Mouse (Mus musculus): Measurements from ENCODE around the gene Pik3c2b.

Pik3c2b gene

GRCm38 (mm10) chr1:133131561-133131905 is 86.1 kb downstream of the Pik3c2b start:
- in situ Hi-C loops (cut with MboI, MseI): loop anchor here (5.0 kb wide), 1 partner anchor 89 kb away; no protein-coding TSS in a partner anchor

DNA sequence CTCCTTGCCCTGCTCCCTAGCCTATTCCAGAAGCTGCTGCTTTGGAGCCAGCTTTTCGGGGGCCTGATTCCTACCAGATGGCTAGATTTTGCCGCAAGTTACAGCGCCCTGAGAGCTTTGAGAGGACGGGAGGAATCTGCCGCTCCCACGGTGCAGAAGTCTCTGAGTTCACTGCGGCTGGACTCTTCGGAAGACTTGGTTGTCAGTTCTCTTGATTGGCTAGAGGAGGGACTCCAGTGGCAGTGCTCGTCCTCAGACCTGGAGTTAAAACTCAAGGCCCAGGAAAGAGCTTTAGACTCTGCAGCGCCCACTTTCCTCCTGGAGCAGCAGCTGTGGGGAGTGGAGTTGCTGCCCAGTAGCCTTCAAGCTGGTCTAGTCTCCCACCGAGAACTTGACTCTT is 86.5 kb downstream of the Pik3c2b start:
- in situ Hi-C loops (cut with MboI, MseI): loop anchor here (5.0 kb wide), 1 partner anchor 90 kb away; no protein-coding TSS in a partner anchor

GRCm38 (mm10) chr1:133132388-133133326 is 87.2 kb downstream of the Pik3c2b start:
- in situ Hi-C loops (cut with MboI, MseI): loop anchor here (5.0 kb wide), 1 partner anchor 90 kb away; no protein-coding TSS in a partner anchor

DNA sequence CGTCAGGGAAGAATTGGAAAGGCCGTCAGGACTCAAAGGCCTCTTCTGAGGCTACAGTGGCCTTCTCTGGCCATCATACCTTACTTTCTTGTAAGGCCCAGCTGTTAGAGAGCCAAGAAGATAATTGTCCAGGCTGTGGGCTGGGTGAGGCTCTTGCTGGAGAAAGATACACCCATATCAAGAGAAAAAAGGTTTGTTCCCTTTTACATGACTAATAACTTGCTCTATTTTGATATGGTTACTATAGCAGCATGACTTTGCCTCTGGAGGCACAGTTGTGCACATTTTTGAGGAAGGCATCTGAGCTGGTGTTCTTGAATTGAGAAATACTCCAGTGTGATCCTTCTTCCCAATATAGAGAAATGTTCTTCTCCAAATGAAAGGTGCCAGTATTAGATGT is 88.0 kb downstream of the Pik3c2b start:
- in situ Hi-C loops (cut with MboI, MseI): loop anchor here (5.0 kb wide), 1 partner anchor 91 kb away; no protein-coding TSS in a partner anchor

DNA sequence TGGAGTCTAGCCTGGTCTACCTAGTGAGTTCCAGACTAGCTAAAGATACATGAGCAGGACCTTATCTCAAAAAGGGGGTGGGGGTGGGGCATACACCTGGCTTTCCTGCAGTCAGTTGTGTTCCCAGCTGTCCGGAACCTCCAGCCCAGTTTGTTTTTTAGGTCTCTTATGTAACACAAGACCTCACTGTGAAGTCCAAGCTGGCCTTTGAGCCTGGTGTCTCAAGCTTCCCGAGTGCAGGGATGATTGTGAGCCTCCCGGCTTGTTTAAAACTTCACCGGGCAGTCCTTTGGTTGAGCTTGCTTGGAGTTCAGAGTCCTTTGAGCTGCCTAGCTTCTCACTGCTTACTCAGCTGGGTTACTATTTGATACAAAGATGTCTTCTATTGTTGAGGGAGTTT is 88.6 kb downstream of the Pik3c2b start:
- in situ Hi-C loops (cut with MboI, MseI): loop anchor here (5.0 kb wide), 1 partner anchor 92 kb away; no protein-coding TSS in a partner anchor

GRCm38 (mm10) chr1:133134881-133135280 is 89.4 kb downstream of the Pik3c2b start:
- in situ Hi-C loops (cut with MboI, MseI): loop anchor here (5.0 kb wide), 1 partner anchor 93 kb away; no protein-coding TSS in a partner anchor

- in situ Hi-C loops (cut with MboI, MseI): no loop called here
Measured at GRCm38 (mm10) chr1:133135808-133136207, 90.3 kb downstream of the Pik3c2b start.

DNA sequence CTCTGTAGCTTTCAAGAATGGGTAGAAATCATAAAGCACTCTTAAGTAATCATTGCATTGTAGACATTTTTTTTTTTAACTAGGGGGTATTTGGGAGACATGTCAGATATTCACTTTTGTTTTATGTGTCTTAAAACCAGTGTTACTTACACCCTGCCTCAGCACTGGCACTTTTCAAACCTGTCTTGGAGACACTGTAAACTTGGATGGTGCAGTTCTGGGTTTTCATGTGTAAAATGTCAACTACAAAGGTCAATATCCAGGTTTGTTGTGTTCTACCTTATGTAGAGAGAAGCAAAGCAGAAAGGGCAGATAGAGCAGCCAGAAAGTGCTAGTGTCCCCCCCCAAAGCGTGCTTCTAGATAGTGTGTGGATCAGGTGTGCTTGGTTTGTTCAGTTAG is 92.9 kb downstream of the Pik3c2b start:
- in situ Hi-C loops (cut with MboI, MseI): no loop called here

DNA sequence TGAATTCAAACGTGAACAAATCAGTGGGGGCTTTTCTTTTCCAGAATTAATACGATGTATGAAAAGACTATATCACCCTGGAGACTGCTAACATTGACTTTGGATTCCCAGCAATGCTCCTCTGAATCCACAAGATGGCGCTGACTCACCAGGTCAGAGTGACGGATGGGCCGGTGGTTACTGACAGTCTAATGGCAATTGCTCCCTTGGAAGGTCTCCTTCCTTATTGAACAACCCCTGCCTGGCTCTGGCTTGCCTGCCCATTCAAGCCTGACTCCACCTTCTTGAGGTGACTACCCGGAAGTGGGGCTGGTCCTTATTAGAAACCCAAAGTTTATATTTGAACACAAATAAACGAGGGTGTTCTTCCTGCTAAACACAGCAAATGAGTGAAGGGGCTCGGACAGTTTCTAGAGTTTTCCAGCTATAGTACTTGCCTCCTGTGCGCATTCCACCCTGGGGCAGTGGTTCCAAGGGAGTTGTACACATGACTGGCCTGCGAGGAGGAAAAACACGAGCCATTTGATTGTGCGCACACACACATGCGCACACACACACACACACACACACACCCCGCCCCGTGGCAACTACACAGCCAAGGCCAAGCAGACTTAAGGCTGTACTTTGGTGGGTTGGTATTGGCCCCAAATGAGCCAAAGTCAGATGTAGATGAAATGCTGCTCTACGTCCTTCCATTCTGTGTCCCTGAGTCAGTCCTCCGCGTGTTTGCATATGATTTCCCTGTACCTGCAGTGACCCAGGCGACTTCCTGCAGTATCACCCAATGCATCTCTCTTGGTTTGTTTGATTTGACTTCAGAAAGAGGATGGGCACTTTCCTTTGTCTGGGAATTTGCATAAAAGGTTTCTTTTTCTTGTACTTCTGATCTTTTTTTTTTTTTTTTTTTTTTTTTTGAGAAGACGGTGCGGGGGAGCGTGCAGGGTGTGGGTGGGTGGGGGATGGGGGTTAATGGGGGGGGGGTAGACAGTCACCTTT is 100.8 kb downstream of the Pik3c2b start:
- in situ Hi-C loops (cut with MboI, MseI): no loop called here

- in situ Hi-C loops (cut with MboI, MseI): no loop called here
Measured at GRCm38 (mm10) chr1:133147324-133147723, 101.9 kb downstream of the Pik3c2b start.

DNA sequence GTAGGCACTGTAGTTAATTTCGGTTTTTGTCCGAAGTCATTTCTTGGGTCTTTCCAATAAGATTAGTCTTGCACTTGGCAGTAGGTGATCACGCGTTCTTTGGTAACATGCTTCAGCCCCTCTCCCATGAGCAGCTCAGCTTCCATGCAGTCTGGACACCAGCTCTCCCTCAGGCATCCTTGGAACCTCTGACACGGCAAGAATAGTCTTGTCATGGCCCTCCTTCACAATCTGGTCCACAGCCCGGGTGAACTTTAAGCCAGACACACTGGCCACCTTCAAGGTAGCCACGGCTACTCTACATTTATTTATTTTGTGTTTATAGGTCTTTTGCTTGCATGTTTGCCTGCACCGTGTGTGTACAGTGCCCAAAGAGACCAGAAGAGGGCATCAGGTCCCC is 102.7 kb downstream of the Pik3c2b start:
- in situ Hi-C loops (cut with MboI, MseI): no loop called here

DNA sequence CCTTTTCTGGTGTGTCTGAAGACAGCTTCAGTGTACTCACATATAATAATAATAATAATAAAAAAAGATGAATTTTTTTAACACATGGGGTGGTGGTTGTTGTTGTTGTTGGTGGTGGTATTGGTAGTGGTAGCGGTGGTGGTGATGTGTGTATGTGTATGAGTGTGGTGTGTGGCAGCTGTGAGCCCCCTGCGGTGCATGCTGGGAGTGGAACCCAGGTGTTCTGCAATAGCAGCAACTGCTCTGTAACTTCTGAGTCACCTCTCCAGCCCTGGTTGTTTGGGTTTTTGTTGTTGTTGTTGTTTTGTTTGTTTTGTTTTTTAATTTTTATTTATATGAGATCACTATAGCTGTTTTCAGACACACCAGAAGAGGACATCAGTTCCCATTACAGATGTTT is 105.1 kb downstream of the Pik3c2b start:
- in situ Hi-C loops (cut with MboI, MseI): no loop called here

DNA sequence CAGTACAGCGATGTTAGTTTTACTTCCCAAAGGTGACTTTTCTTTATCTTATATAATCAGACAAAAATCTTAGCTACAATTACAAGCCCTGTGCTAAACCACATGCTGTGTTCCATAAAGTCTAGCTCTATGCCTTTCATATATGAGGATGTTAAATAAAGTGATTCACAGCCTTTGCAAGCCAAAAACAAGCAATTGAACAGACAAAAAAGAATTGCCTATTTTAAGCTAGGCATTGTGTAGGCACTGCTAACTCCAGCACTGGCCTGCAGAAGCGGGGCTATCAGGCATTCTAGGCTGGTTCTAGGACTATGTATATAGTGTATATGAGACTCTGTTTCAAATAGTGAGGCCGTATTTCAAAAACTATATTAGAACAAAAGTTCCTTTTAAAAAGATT is 106.7 kb downstream of the Pik3c2b start:
- in situ Hi-C loops (cut with MboI, MseI): no loop called here

DNA sequence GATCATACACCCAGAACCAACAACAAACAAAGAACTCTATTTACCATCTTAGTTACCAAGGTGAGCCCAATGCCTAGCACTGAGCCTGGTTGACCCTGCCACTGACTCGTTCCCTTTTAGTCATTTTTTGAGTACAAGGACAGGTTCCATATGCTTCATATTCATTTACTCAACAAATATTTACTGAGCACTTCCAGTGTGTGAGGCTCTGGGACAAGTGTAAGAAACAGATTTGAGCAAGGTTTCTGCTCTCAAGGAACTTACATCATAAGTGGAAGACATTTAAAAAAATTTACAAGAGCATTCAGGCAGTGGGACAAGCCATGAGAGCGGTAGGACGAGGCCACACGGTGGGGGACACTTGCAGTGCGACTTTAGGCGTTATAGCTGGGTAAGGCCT is 109.8 kb downstream of the Pik3c2b start:
- in situ Hi-C loops (cut with MboI, MseI): no loop called here

All from T-helper 2 cell (primary cell).